Mouse (Mus musculus) erythroblast, embryonic 14.5 days (primary cell): ENCODE results near the gene Lemd2.

Source experiments
- GATA1 ChIP-seq: IDR thresholded peaks from 2 replicates; pipeline ENCODE4 v1.6.1; 2012; ENCODE audit warnings: low read length, inconsistent platforms, mixed read lengths
- TAL1 ChIP-seq: IDR thresholded peaks from 3 replicates; pipeline ENCODE4 v1.6.1; 2012; ENCODE audit warnings: low read length, inconsistent platforms, mixed read lengths

DNA sequence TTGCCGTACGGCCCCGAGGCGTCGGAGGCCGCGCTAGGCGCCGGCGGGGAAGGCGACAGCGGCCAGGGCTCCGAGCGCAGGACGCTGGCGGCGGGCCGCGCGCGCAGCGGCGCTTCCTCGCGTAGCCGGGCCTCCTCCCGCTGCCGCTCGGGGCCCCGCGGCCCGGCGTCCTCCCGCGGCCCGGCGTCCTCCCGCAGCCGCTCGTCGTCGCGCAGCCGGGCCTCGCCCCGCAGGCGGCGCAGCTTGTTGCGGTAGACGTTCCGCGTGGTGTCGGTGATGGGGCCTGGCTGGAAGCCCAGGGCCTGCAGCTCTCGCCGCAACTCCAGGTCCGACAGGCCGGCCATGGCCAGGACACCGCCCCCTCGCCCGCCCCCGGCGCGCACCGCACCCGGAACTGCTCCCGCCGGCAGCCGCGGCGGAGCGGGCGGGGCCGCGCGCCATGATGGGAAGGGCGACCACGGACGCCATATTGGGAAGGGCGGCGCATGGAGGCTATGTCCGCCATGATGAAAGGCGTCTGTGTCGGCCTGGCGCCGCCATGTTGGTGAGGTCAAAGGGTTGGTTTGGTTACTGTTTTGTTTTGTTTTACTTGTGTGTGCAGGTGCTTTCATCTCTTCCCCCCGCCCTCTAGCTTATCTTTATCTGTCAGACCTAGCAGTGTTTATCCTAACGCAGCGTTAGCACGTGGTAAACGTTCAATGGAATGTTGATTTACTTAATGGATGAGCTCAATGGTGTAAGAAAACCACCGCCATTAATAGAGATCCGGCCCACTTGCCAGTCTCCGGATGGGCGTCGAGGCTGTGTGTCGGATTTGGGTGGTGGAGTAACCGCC lies at the start of gene Lemd2:
- no peak for TF ChIP-seq GATA1
- no peak for TF ChIP-seq TAL1
